Mouse (Mus musculus) olfactory bulb, adult 2 months (tissue): Measurements from ENCODE around the gene Pigu.

Source experiments
- CTCF ChIP-seq: fragments of 200-500 bp; IDR thresholded peaks from 2 replicates; pipeline ENCODE4 v1.5.1; 2012; ENCODE audit warnings: low read depth, mild to moderate bottlenecking, low read length, moderate library complexity; ENCODE audit not compliant: insufficient read depth
- POLR2A ChIP-seq: fragments of 200-500 bp; IDR thresholded peaks from 2 replicates; pipeline ENCODE4 v1.6.1; 2012; ENCODE audit warnings: mild to moderate bottlenecking, low read depth, low read length, moderate library complexity; ENCODE audit not compliant: insufficient read depth

DNA sequence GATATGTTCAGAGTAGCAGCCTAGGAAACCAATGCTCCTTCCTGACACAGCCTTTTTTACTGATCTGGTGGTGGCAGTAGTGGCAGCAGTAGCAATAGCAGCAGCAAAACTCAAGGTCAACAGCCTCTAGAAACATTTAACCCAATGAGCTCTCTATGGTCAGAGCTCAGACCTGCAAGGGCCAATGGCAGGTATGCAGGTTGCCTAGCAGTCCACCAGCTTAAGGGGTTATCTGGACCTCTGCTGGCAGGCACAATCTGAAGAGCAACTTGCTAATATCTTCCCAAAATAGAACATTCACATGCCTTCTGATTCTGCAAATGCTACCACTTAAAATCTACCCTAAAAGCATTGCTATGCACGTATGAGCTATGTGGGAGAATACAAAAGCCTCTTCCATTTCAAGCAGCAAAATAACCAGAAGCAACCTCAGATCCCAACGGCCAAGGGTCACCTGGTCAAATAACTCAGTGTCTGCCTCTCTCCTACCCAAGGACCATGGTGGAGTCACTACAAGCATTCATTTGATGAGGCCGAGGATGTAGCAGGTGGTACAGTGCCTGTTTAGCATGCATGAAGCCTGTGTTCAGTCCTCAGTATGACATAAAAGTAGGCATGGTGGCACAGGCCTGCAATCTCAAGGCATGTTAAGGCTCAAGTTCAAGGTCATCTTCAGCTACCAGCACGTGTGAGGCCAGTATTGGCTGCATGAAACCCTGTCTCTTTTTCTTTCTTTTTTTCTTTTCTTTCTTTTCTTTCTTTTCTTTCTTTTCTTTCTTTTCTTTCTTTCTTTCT is 69.6 kb downstream of the Pigu start:
- TF ChIP-seq CTCF (no peak), POLR2A (no peak)
